Mouse (Mus musculus): ENCODE data around the gene Fbxl7.

The Fbxl7 gene

GRCm38 (mm10) chr15:26895251-26895711, at the start of gene Fbxl7:
TSS of gene Fbxl7 (minus strand) at chr15:26895580.
- peak; percentile 92 for DNase-seq

- DNase-seq, result no peak
Observed at GRCm38 (mm10) chr15:26922026-26922425, 26.6 kb upstream of the Fbxl7 start.

- DNase-seq, result no peak
Observed at GRCm38 (mm10) chr15:26913427-26913826, 18.0 kb upstream of the Fbxl7 start.

- no peak for DNase-seq
Observed at GRCm38 (mm10) chr15:26895761-26896160, 381 bp upstream of the Fbxl7 start.

- DNase-seq, result no peak
Observed at GRCm38 (mm10) chr15:26894801-26895229, 565 bp downstream of the Fbxl7 start.

- peak; percentile 57 for DNase-seq
Observed at GRCm38 (mm10) chr15:26894031-26894655, 1.2 kb downstream of the Fbxl7 start.

GRCm38 (mm10) chr15:26893136-26893535, 2.2 kb downstream of the Fbxl7 start:
- DNase-seq, result no peak

GRCm38 (mm10) chr15:26889971-26890370, 5.4 kb downstream of the Fbxl7 start:
- DNase-seq, result no peak

- DNase-seq, result no peak
Observed at GRCm38 (mm10) chr15:26888170-26888569, 7.2 kb downstream of the Fbxl7 start.

- DNase-seq, result no peak
Observed at GRCm38 (mm10) chr15:26885979-26886378, 9.4 kb downstream of the Fbxl7 start.

- no peak for DNase-seq
Observed at GRCm38 (mm10) chr15:26880212-26880956, 15.0 kb downstream of the Fbxl7 start.

GRCm38 (mm10) chr15:26875687-26876086, 19.7 kb downstream of the Fbxl7 start:
- peak; percentile 88 for DNase-seq

- no peak for DNase-seq
Observed at GRCm38 (mm10) chr15:26872234-26872633, 23.1 kb downstream of the Fbxl7 start.

- DNase-seq, result no peak
Observed at GRCm38 (mm10) chr15:26869197-26869596, 26.2 kb downstream of the Fbxl7 start.

- DNase-seq, result no peak
Observed at GRCm38 (mm10) chr15:26867521-26867920, 27.9 kb downstream of the Fbxl7 start.

GRCm38 (mm10) chr15:26862173-26862572, 33.2 kb downstream of the Fbxl7 start:
- DNase-seq, result no peak

GRCm38 (mm10) chr15:26849626-26850025, 45.8 kb downstream of the Fbxl7 start:
- no peak for DNase-seq

- no peak for DNase-seq
Observed at GRCm38 (mm10) chr15:26842216-26842615, 53.2 kb downstream of the Fbxl7 start.

- no peak for DNase-seq
Observed at GRCm38 (mm10) chr15:26838386-26838785, 57.0 kb downstream of the Fbxl7 start.

- peak; percentile 50 for DNase-seq
Observed at GRCm38 (mm10) chr15:26837200-26837599, 58.2 kb downstream of the Fbxl7 start.

- DNase-seq, result no peak
Observed at GRCm38 (mm10) chr15:26834415-26834814, 61.0 kb downstream of the Fbxl7 start.

GRCm38 (mm10) chr15:26831141-26831540, 64.2 kb downstream of the Fbxl7 start:
- DNase-seq, result no peak

GRCm38 (mm10) chr15:26816931-26817330, 78.4 kb downstream of the Fbxl7 start:
- DNase-seq, result no peak

GRCm38 (mm10) chr15:26812856-26813255, 82.5 kb downstream of the Fbxl7 start:
- DNase-seq, result no peak
